Mouse (Mus musculus) spleen, adult 10 weeks (tissue): ENCODE measurements around the gene Gapvd1. TPM values are rescaled to one million over a fixed set of nuclear protein-coding genes. Genes with fewer than 3 reads are reported as not detected.

Experiments
- polyA plus RNA-seq: library from polyadenylated mRNA; stranded (reverse); fragments of 350-450 nt; fragmentation: Illumina TruSeq; extraction: RNeasy Lipid Tissue Mini Kit (QIAGEN cat#74804); gene quantifications from one replicate; pipeline ENCODE4 v1.2.3, GENCODE M21; 2015; ENCODE audit warnings: low replicate concordance; ENCODE audit not compliant: insufficient read depth

The Gapvd1 gene
- 86.4 TPM for polyA plus RNA-seq

DNA sequence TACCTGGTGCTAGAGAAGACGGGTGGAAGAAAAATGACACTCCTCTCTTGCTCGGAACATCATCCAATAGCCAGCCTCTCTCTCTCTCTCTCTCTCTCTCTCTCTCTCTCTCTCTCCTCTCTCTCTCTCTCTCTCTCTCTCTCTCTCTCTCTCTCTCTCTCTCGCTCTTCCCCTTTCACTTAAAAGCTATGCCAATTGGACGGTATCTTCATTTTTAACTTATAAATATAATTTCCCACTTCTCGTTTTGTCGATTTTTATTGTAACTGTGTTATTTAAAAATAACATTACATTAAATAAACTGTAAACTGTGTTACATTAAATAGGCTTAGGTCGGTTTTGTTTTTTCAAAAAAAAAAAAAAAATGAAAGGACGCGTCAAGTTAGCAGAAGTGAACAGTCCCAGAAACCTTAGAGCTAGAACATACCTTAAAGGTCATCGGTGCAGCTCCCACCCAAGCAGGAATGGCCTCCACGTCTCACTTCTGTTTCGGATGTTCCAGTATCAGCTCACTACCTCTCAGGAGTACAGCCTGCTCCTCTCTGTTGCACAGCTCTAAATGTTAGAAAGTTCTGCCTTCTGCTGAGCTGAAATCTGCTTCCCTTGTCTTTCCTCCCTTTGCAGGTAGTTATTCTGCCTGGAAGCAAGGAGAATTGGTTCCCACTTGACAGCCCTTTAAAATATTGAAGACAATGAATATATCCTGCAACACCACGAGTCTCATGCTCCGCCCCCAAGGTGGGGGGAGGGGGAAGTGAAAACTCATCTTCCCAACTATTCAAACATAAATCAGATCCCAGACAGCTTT is at the start of gene Gapvd1:
Gene Gapvd1, minus strand, starts transcription at position 682 of the 808 bp plus-strand sequence.

DNA sequence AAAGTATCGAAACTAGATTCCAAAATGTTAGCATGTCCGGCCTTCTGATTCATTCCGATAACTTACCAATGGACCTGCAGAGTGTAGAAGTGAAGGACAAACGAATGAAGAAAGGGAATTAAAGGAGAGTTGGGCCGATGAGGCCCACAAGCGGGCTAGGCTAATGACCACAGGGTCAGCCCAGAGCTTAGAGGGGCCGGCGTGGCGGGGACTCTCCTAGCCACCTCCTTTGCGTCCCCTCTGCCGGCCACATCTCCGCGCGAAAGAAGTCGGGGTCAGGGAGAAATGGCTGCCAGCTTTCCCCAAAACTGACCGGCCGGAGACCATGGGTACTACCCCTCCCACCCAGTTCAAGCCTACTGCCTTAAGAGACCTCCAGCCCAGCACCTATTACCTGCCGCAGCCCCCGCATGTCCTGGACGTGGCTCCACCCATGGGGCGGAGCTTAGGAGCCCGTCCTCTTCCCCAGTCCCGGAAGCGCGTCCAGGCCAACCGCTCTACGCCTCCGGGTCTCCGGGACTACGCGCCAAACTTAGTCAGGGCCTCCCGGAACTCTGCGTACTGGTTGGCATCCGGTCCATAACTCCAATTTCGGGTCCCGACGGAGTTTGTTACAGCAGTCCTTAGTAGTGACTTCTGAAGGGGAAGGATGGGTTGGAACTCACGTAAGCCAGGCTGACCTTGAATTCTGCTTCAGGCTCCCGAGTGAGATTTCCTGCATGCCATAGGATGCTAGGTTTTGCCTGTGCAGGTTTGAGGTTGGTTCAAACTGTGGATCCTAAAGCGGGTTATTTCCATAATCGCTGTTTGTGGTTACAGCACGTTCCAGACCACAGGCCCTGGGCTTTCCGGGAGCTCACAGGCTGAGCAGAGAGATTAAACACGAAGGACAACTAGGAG is 44.6 kb upstream of the Gapvd1 start, which contains the start of gene Rabepk:
Gene Rabepk, minus strand, starts transcription at position 556 of the 900 bp plus-strand sequence.

DNA sequence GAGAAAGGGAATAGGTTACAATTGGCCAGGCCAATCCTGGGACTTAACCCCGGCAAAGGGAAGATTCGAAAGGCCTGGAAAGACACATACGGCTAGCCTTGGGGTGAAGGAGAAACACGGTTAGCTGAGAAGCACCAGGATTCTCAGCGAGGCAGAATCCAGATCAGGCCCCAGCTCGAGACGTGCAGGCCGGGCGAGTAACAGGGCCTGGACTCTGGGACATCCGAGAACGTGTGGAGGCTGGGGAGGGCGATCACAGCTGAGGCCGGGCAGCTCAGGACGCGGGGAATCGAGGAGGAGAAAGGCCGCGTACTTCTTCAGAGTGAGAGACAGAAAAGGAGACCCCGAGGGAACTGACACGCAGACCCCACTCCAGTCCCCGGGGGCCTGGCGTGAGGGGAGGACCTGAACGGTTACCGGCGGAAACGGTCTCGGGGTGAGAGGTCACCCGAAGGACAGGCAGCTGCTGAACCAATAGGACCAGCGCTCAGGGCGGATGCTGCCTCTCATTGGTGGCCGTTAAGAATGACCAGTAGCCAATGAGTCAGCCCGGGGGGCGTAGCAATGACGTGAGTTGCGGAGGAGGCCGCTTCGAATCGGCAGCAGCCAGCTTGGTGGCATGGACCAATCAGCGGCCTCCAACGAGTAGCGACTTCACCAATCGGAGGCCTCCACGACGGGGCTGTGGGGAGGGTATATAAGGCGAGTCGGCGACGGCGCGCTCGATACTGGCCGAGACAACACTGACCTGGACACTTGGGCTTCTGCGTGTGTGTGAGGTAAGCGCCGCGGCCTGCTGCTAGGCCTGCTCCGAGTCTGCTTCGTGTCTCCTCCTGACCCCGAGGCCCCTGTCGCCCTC is 16.6 kb upstream of the Gapvd1 start, which contains the start of gene Hspa5:
Gene Hspa5, plus strand, starts transcription at position 603 of the 859 bp plus-strand sequence.

Other genes with a start within 250 kb of the Gapvd1 start
- 606 TPM for gene Hspa5, start 16.7 kb upstream of the Gapvd1 start, polyA plus RNA-seq
- gene Rabepk, start 44.7 kb upstream of the Gapvd1 start, polyA plus RNA-seq = 14.7 TPM
- gene Fbxw2, start 71.1 kb upstream of the Gapvd1 start, polyA plus RNA-seq = 99.4 TPM
- not detected for gene Gm34653, start 77.8 kb upstream of the Gapvd1 start, polyA plus RNA-seq
- gene Cutal, start 119.2 kb upstream of the Gapvd1 start, polyA plus RNA-seq = not detected
- 42.6 TPM for gene Psmd5, start 119.7 kb upstream of the Gapvd1 start, polyA plus RNA-seq
- 7.0 TPM for gene Phf19, start 158.8 kb upstream of the Gapvd1 start, polyA plus RNA-seq
- 120 TPM for gene Traf1, start 206.5 kb upstream of the Gapvd1 start, polyA plus RNA-seq